Mouse (Mus musculus) liver, embryonic 14.5 days (tissue): ENCODE data around the gene Prkd3. TPM values are rescaled to one million over a fixed set of nuclear protein-coding genes. Genes with fewer than 3 reads are reported as not detected.
A peak's percentile ranks its signal among the peaks of the same experiment; 100 is the strongest.

Experiments
- ATAC-seq: fragments of 200-750 bp; cut with Nextera tagmentation; 2 replicates; pipeline ENCODE4 v1.8.0; 2017; ENCODE audit warnings: moderate number of reproducible peaks, mild to moderate bottlenecking, moderate library complexity; ENCODE audit not compliant: insufficient read depth
- DNase-seq, 3 experiments: peaks; one replicate each; pipeline ENCODE4 v3.0.0-alpha.2; 2012 to 2013; ENCODE audit warnings: low read depth in 3 of 3, low spot score in 3 of 3
- H3K27ac ChIP-seq: fragments of 300-500 bp; sonication (generic); 2 replicates; pipeline ENCODE4 v1.5.1; 2014; ENCODE audit warnings: moderate library complexity, mild to moderate bottlenecking, control low read depth, inconsistent platforms
- H3K27me3 ChIP-seq: fragments of 300-500 bp; sonication (generic); 2 replicates; pipeline ENCODE4 v1.6.1; 2014; ENCODE audit warnings: mild to moderate bottlenecking, low read length, moderate library complexity; ENCODE audit not compliant: control insufficient read depth, insufficient read depth
- H3K36me3 ChIP-seq: fragments of 300-500 bp; sonication (generic); replicated peaks from 2 replicates; pipeline ENCODE4 v1.6.1; 2014; ENCODE audit warnings: low read depth; ENCODE audit not compliant: control insufficient read depth, insufficient read depth
- H3K4me1 ChIP-seq, 2 experiments: fragments of 200-500 bp in 1 of 2; fragments of 300-500 bp in 1 of 2; sonication (generic) in 1 of 2; replicated peaks; 2 replicates each; pipeline ENCODE4 v1.6.1; 2012 to 2014; ENCODE audit warnings: antibody characterized with exemption in 1 of 2, inconsistent platforms in 1 of 2, low read length in 1 of 2; ENCODE audit not compliant: control insufficient read depth in 2 of 2, insufficient read depth in 2 of 2
- H3K4me2 ChIP-seq: fragments of 300-500 bp; sonication (generic); 2 replicates; pipeline ENCODE4 v1.6.1; 2014; ENCODE audit warnings: low read depth, mild to moderate bottlenecking, control low read depth, moderate library complexity
- H3K4me3 ChIP-seq, 2 experiments: fragments of 200-500 bp in 1 of 2; fragments of 300-500 bp in 1 of 2; sonication (generic) in 1 of 2; 2 replicates each; pipeline ENCODE4 v1.5.1; 2012 to 2014; ENCODE audit warnings: low read depth in 2 of 2, low read length in 2 of 2, mild to moderate bottlenecking in 2 of 2, control low read depth in 1 of 2, inconsistent platforms in 1 of 2, moderate library complexity in 1 of 2; ENCODE audit not compliant: insufficient read depth in 1 of 2
- H3K9ac ChIP-seq: fragments of 300-500 bp; sonication (generic); replicated peaks from 2 replicates; pipeline ENCODE4 v1.6.1; 2014; ENCODE audit warnings: mild to moderate bottlenecking, control low read depth, moderate library complexity
- H3K9me3 ChIP-seq: fragments of 300-500 bp; sonication (generic); 2 replicates; pipeline ENCODE4 v1.6.1; 2016; ENCODE audit warnings: low read length, mixed read lengths; ENCODE audit not compliant: control insufficient read depth
- CTCF ChIP-seq: IDR thresholded peaks from 2 replicates; pipeline ENCODE4 v1.5.1; 2016; ENCODE audit warnings: antibody characterized with exemption, low read depth, control low read depth
- EP300 ChIP-seq: IDR thresholded peaks from 2 replicates; pipeline ENCODE4 v1.6.1; 2016; ENCODE audit warnings: antibody characterized with exemption, low read depth
- WGBS: fragments of 180-500 bp; shearing (Covaris S2); extraction: QIAGEN DNeasy Blood & Tissue Kit; methylation state at CpG from one replicate; pipeline ENCODE4 v1.1.7; 2014; ENCODE audit not compliant: insufficient replicate concordance; 5-methylcytosine and 5-hydroxymethylcytosine counted together
- polyA plus RNA-seq, 2 experiments: library from polyadenylated mRNA; depleted of rRNA in 1 of 2; stranded (reverse) in 1 of 2; unstranded in 1 of 2; fragments of >200 nt; fragmentation: Nextera tagmentation in 1 of 2; extraction: Ambion mirVana in 1 of 2; gene quantifications; 2 replicates each; pipeline versions ENCODE4 v1.2.1 to v1.2.3; 2012 to 2014

Prkd3 gene
- polyA plus RNA-seq, 2 experiments: 6.0 TPM

GRCm38 (mm10) chr17:79014911-79015685 lies 5.5 kb downstream of the Prkd3 start:
- no peaks in the 10 kb centered on the region for H3K9me3 ChIP-seq
- no peaks in the 10 kb centered on the region for H3K27me3 ChIP-seq
- ATAC-seq: peak; percentile 73
- H3K36me3 ChIP-seq: no peaks in the 10 kb centered on the region; the same call in 1 of the 2 replicates
- H3K4me3 ChIP-seq: no peak overlapping the region
- WGBS: 18% methylated on average over 2 of the region's 2 CpGs
- no peak overlapping the region for H3K27ac ChIP-seq
- peaks cover 18 to 24% of the 10 kb centered on the region in 2 experiments for H3K4me1 ChIP-seq
- no peak overlapping the region for H3K9ac ChIP-seq
- no peak overlapping the region for H3K4me2 ChIP-seq
- TF ChIP-seq EP300 (no peak), CTCF (no peak)
- peak in 2 of 3 experiments; percentile 31 to 39 for DNase-seq

- no peak overlapping the region for H3K27ac ChIP-seq
- H3K9me3 ChIP-seq: no peaks in the 10 kb centered on the region
- no peaks in the 10 kb centered on the region for H3K27me3 ChIP-seq
- TF ChIP-seq CTCF (no peak), EP300 (no peak)
- no peak overlapping the region for H3K4me3 ChIP-seq
- no peak overlapping the region for H3K9ac ChIP-seq
- no peak overlapping the region for H3K4me2 ChIP-seq
- WGBS: 35% methylated on average over 2 of the region's 2 CpGs
- ATAC-seq: no peak
- no peak for DNase-seq
- no peaks in the 10 kb centered on the region; the same call in 1 of the 2 replicates for H3K36me3 ChIP-seq
- peaks cover 18 to 22% of the 10 kb centered on the region in 2 experiments for H3K4me1 ChIP-seq
Measured at GRCm38 (mm10) chr17:79013625-79014024, 7.0 kb downstream of the Prkd3 start.

- Histone ChIP-seq H3K36me3 (no peaks in the 10 kb centered on the region), H3K27ac (no peak overlapping the region), H3K4me2 (no peak overlapping the region), H3K4me3 (no peak overlapping the region), H3K4me1 (peaks cover 0 to 5% of the 10 kb centered on the region in 2 experiments; a peak in 1 of 4 replicates), H3K27me3 (no peaks in the 10 kb centered on the region), H3K9me3 (no peaks in the 10 kb centered on the region), H3K9ac (no peak overlapping the region)
- no peak for ATAC-seq
- DNase-seq: no peak
- WGBS: 71% methylated on average over 4 of the region's 4 CpGs
- no peak for TF ChIP-seq EP300
- no peak for TF ChIP-seq CTCF
Measured at GRCm38 (mm10) chr17:78999745-79000270, 20.8 kb downstream of the Prkd3 start.

- H3K9ac ChIP-seq: no peak overlapping the region
Measured at GRCm38 (mm10) chr17:78999189-78999588, 21.4 kb downstream of the Prkd3 start.

GRCm38 (mm10) chr17:78998130-78998529 lies 22.5 kb downstream of the Prkd3 start:
- Histone ChIP-seq H3K36me3 (no peaks in the 10 kb centered on the region), H3K4me1 (peaks cover 0 to 3% of the 10 kb centered on the region in 2 experiments; a peak in 1 of 4 replicates), H3K27ac (no peak overlapping the region), H3K4me2 (no peak overlapping the region), H3K27me3 (no peaks in the 10 kb centered on the region), H3K9me3 (no peaks in the 10 kb centered on the region), H3K9ac (no peak overlapping the region), H3K4me3 (no peak overlapping the region)
- WGBS: 65% methylated on average over 2 of the region's 2 CpGs
- DNase-seq: no peak
- ATAC-seq: no peak
- TF ChIP-seq EP300 (no peak), CTCF (no peak)

More at GRCm38 (mm10) chr17:78999189-78999588, 21.4 kb downstream of the Prkd3 start:
- TF ChIP-seq EP300: no peak
- peaks cover 0 to 5% of the 10 kb centered on the region in 2 experiments; a peak in 1 of 4 replicates for H3K4me1 ChIP-seq
- DNase-seq (no peak), ATAC-seq (no peak)
- WGBS: 72% methylated on average over 3 of the region's 3 CpGs
- no peaks in the 10 kb centered on the region for H3K9me3 ChIP-seq
- no peaks in the 10 kb centered on the region for H3K27me3 ChIP-seq
- H3K4me3 ChIP-seq: no peak overlapping the region
- H3K4me2 ChIP-seq: no peak overlapping the region
- no peak overlapping the region for H3K27ac ChIP-seq
- H3K36me3 ChIP-seq: no peaks in the 10 kb centered on the region
